Mouse (Mus musculus) heart, adult 2 months (tissue): ENCODE results near the gene Ttc7. TPM values are rescaled to one million over a fixed set of nuclear protein-coding genes. Genes with fewer than 3 reads are reported as not detected.
A peak's percentile ranks its signal among the peaks of the same experiment; 100 is the strongest.

Source experiments
- DNase-seq, 2 experiments: peaks; one replicate each; pipeline ENCODE4 v3.0.0; 2021
- H3K27ac ChIP-seq: fragments of 200-600 bp; 2 replicates; pipeline ENCODE4 v1.8.1; 2022
- H3K27me3 ChIP-seq: fragments of 200-500 bp; 2 replicates; pipeline ENCODE4 v1.6.1; 2012; ENCODE audit warnings: mild to moderate bottlenecking, low read length, inconsistent platforms, mixed read lengths; ENCODE audit not compliant: control insufficient read depth, insufficient read depth
- H3K36me3 ChIP-seq: fragments of 200-500 bp; 2 replicates; pipeline ENCODE4 v1.6.1; 2012; ENCODE audit warnings: low read length, inconsistent platforms; ENCODE audit not compliant: control insufficient read depth, insufficient read depth
- H3K4me1 ChIP-seq: fragments of 200-500 bp; 2 replicates; pipeline ENCODE4 v1.6.1; 2011; ENCODE audit warnings: low read length; ENCODE audit not compliant: control insufficient read depth, insufficient read depth
- H3K4me3 ChIP-seq: fragments of 200-600 bp; 2 replicates; pipeline ENCODE4 v1.8.1; 2022
- H3K79me2 ChIP-seq: fragments of 200-500 bp; replicated peaks from 2 replicates; pipeline ENCODE4 v1.6.1; 2012; ENCODE audit warnings: mild to moderate bottlenecking, inconsistent platforms, low read length, moderate library complexity, mixed read lengths; ENCODE audit not compliant: control insufficient read depth, insufficient read depth
- H3K9ac ChIP-seq: fragments of 200-500 bp; 2 replicates; pipeline ENCODE4 v1.6.1; 2012; ENCODE audit warnings: low read depth, mild to moderate bottlenecking, control low read depth, inconsistent platforms, low read length, mixed read lengths
- CTCF ChIP-seq: fragments of 200-600 bp; IDR thresholded peaks from 2 replicates; pipeline ENCODE4 v1.8.1; 2022; ENCODE audit warnings: antibody characterized with exemption, mild to moderate bottlenecking, moderate library complexity
- EP300 ChIP-seq: fragments of 200-500 bp; IDR thresholded peaks from 2 replicates; pipeline ENCODE4 v1.6.1; 2011; ENCODE audit warnings: low read depth, low read length, control low read depth; ENCODE audit not compliant: insufficient read depth
- POLR2A ChIP-seq: fragments of 200-500 bp; IDR thresholded peaks from 2 replicates; pipeline ENCODE4 v1.6.1; 2011; ENCODE audit warnings: mild to moderate bottlenecking, low read depth, low read length, control low read depth; ENCODE audit not compliant: insufficient read depth
- WGBS: fragments of 180-500 bp; shearing (Covaris S2); methylation state at CpG from one replicate; pipeline ENCODE4 v1.1.7; 2018; 5-methylcytosine and 5-hydroxymethylcytosine counted together
- intact Hi-C: fragments of 180-260 bp; cut with DNase I; formaldehyde crosslinking; loops from one replicate; pipeline ENCODE4 v1.15.1; 2025
- polyA plus RNA-seq: library from polyadenylated mRNA; depleted of rRNA; stranded (reverse); fragments of >200 nt; gene quantifications from 2 replicates; pipeline ENCODE4 v1.2.3, GENCODE M21; 2012
- total RNA-seq, 2 experiments: library from RNA; stranded (reverse); gene quantifications; 2 replicates each; pipeline ENCODE4 v1.2.3; 2021

The Ttc7 gene
- total and polyA plus RNA-seq, 3 experiments: 20.9 to 23.2 (median 21.3) TPM

- TF ChIP-seq CTCF (no peak), POLR2A (no peak), EP300 (no peak)
- H3K27me3 ChIP-seq: no peaks in the 10 kb centered on the region
- WGBS: 75% methylated on average over 11 of the region's 11 CpGs
- H3K4me3 ChIP-seq: no peak overlapping the region
- intact Hi-C loops: loop anchor here (2.0 to 5.0 kb wide), 3 partner anchors 47 to 153 kb away; no protein-coding TSS in a partner anchor
- peak in 1 of 2 experiments; percentile 40 for DNase-seq
- H3K9ac ChIP-seq: no peak overlapping the region
- H3K36me3 ChIP-seq: peaks cover 3% of the 10 kb centered on the region; the same call in 1 of the 2 replicates
- peak overlapping the region; percentile 36; the same call in 1 of the 2 replicates for H3K27ac ChIP-seq
- H3K4me1 ChIP-seq: peaks cover 21% of the 10 kb centered on the region
- no peaks in the 10 kb centered on the region for H3K79me2 ChIP-seq
Observed at GRCm38 (mm10) chr17:87379160-87379624, 96.5 kb downstream of the Ttc7 start.

DNA sequence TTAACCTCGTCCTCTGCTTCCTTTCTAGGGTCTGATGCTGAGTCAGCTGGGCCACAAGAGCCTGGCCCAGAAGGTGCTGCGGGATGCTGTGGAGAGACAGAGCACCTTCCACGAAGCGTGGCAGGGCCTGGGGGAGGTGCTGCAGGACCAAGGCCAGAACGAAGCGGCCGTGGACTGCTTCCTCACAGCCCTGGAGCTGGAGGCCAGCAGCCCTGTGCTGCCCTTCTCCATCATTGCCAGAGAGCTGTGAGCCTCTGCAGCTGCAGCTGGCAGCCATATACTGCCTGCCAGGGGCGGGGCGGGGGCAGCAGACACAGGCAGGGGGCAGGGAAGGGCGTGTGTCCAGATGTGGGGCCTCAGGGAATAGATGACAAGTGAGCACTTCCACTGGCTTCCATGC is 97.1 kb downstream of the Ttc7 start:
- 55% methylated on average over 10 of the region's 10 CpGs for WGBS
- Histone ChIP-seq H3K79me2 (no peaks in the 10 kb centered on the region), H3K27me3 (no peaks in the 10 kb centered on the region), H3K9ac (no peak overlapping the region), H3K27ac (peak overlapping the region; percentile 36; the same call in 1 of the 2 replicates), H3K4me1 (peaks cover 21% of the 10 kb centered on the region), H3K36me3 (peaks cover 3% of the 10 kb centered on the region; the same call in 1 of the 2 replicates), H3K4me3 (no peak overlapping the region)
- no peak for TF ChIP-seq CTCF
- no peak for TF ChIP-seq EP300
- TF ChIP-seq POLR2A: no peak
- intact Hi-C loops: loop anchor here (2.0 to 5.0 kb wide), 3 partner anchors 48 to 152 kb away; no protein-coding TSS in a partner anchor
- DNase-seq: peak in 1 of 2 experiments; percentile 48

GRCm38 (mm10) chr17:87380681-87381080 is 98.0 kb downstream of the Ttc7 start:
- peaks cover 3% of the 10 kb centered on the region; the same call in 1 of the 2 replicates for H3K36me3 ChIP-seq
- peaks cover 21% of the 10 kb centered on the region for H3K4me1 ChIP-seq
- WGBS: 94% methylated on average over 9 of the region's 9 CpGs
- no peaks in the 10 kb centered on the region for H3K79me2 ChIP-seq
- H3K9ac ChIP-seq: no peak overlapping the region
- TF ChIP-seq POLR2A: no peak
- no peak for TF ChIP-seq CTCF
- TF ChIP-seq EP300: no peak
- no peak overlapping the region; the same call in 1 of the 2 replicates for H3K27ac ChIP-seq
- intact Hi-C loops: no loop called here
- no peak for DNase-seq
- H3K4me3 ChIP-seq: no peak overlapping the region
- no peaks in the 10 kb centered on the region for H3K27me3 ChIP-seq

GRCm38 (mm10) chr17:87385835-87386234 is 103.1 kb downstream of the Ttc7 start:
- no peak for TF ChIP-seq POLR2A
- no peak for TF ChIP-seq EP300
- no peak for TF ChIP-seq CTCF
- intact Hi-C loops: no loop called here
- H3K27ac ChIP-seq: no peak overlapping the region
- H3K27me3 ChIP-seq: no peaks in the 10 kb centered on the region
- H3K9ac ChIP-seq: no peak overlapping the region
- no peaks in the 10 kb centered on the region for H3K79me2 ChIP-seq
- H3K4me3 ChIP-seq: no peak overlapping the region
- H3K36me3 ChIP-seq: no peaks in the 10 kb centered on the region
- WGBS: 72% methylated on average over 3 of the region's 3 CpGs
- DNase-seq: no peak
- H3K4me1 ChIP-seq: peaks cover 5% of the 10 kb centered on the region

GRCm38 (mm10) chr17:87387068-87387467 is 104.4 kb downstream of the Ttc7 start:
- 13% methylated on average over 5 of the region's 5 CpGs for WGBS

GRCm38 (mm10) chr17:87391242-87391641 is 108.6 kb downstream of the Ttc7 start:
- Histone ChIP-seq H3K36me3 (no peaks in the 10 kb centered on the region), H3K79me2 (no peaks in the 10 kb centered on the region), H3K9ac (no peak overlapping the region), H3K27me3 (no peaks in the 10 kb centered on the region), H3K27ac (peak overlapping the region; percentile 68), H3K4me1 (peaks cover 5% of the 10 kb centered on the region), H3K4me3 (no peak overlapping the region)
- 0 out of 2 replicates have a peak, but pooled peaks have one; percentile 2 for TF ChIP-seq CTCF
- peak; percentile 97 for TF ChIP-seq EP300
- TF ChIP-seq POLR2A: peak; percentile 57
- WGBS: 40% methylated on average over 7 of the region's 7 CpGs
- intact Hi-C loops: loop anchor here (5.0 kb wide), 1 partner anchor 56 kb away; the partner anchor contains the start of gene Calm2
- DNase-seq: peak; percentile 70 to 82

More at GRCm38 (mm10) chr17:87387068-87387467, 104.4 kb downstream of the Ttc7 start:
- Histone ChIP-seq H3K79me2 (no peaks in the 10 kb centered on the region), H3K4me1 (peaks cover 7% of the 10 kb centered on the region), H3K27ac (no peak overlapping the region), H3K27me3 (no peaks in the 10 kb centered on the region), H3K4me3 (no peak overlapping the region), H3K36me3 (no peaks in the 10 kb centered on the region), H3K9ac (no peak overlapping the region)
- TF ChIP-seq EP300: no peak
- TF ChIP-seq CTCF: no peak
- no peak for TF ChIP-seq POLR2A
- intact Hi-C loops: no loop called here
- peak; percentile 42 to 65 for DNase-seq
